Mouse (Mus musculus): ENCODE data around the gene Wnt3. TPM values are rescaled to one million over a fixed set of nuclear protein-coding genes. Genes with fewer than 3 reads are reported as not detected.

The Wnt3 gene
- polyA plus RNA-seq, 1 experiment from 2014 or later = 8.0 TPM

DNA sequence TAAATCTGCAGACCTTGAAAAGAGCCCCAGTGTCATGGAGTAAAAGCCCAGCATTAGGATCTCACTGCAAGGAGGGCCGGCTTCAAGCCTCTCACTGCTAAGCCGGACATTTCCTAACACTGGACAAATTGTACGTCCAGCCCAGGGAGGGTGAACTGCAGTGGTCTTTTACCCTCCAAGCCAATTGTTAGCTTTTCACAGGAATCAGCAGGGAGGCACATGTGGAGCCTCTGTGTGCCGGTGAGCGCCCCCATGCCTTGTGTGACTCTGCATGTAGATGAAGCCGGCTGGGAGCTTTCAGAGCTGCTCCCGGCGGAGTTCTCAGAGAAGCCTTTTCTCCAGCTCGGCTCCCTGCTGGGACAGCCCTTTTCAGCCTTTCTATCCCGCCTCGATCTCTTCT lies 66.9 kb downstream of the Wnt3 start:
- ATAC-seq (ENCODE audit: insufficient read depth, low FRiP score, low TSS enrichment) = peak; percentile 81
- 2% methylated on average over 11 of the region's 11 CpGs for WGBS
- Histone ChIP-seq H3K4me2 (ENCODE audit: low read depth) (peak overlapping the region; percentile 12), H3K4me3 (ENCODE audit: low read depth, low read length) (no peak overlapping the region; the same call in 1 of the 2 replicates), H3K4me1 (ENCODE audit: control insufficient read depth, insufficient read depth, low read length) (peaks cover 15% of the 10 kb centered on the region), H3K9ac (ENCODE audit: low read length) (no peak overlapping the region; the same call in 1 of the 2 replicates), H3K36me3 (ENCODE audit: control insufficient read depth, insufficient read depth, low read length) (no peaks in the 10 kb centered on the region), H3K27ac (ENCODE audit: low read depth, low read length) (peak overlapping the region; percentile 71), H3K27me3 (ENCODE audit: control insufficient read depth, insufficient read depth, low read length) (no peaks in the 10 kb centered on the region), H3K9me3 (ENCODE audit: control insufficient read depth, low read length) (no peaks in the 10 kb centered on the region)
- DNase-seq (ENCODE audit: low spot score) = peak; percentile 86

DNA sequence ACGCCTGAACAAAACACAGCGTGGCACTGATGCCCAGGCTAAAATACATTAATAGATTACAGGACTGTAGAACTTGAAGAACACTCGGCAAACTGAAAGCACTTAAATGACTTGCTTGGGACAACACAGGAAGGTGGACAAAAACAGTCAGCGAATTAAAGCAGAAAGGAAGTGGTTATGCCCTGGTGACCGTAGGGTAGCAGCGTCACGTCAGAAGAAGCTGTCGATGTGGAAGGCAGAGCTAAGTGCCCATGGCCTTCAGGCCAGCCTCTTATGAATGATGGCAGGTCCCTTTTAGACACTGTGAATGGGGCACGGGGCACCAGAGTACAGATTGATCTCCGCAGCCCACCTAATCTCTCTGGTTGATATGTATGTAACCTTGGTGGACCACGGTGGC lies 74.3 kb downstream of the Wnt3 start:
- peaks cover 6% of the 10 kb centered on the region; the same call in 1 of the 2 replicates for H3K4me1 ChIP-seq (ENCODE audit: control insufficient read depth, insufficient read depth, low read length)
- H3K4me2 ChIP-seq (ENCODE audit: low read depth) = no peak overlapping the region
- no peaks in the 10 kb centered on the region for H3K27me3 ChIP-seq (ENCODE audit: control insufficient read depth, insufficient read depth, low read length)
- H3K9ac ChIP-seq (ENCODE audit: low read length) = no peak overlapping the region
- no peaks in the 10 kb centered on the region for H3K9me3 ChIP-seq (ENCODE audit: control insufficient read depth, low read length)
- H3K4me3 ChIP-seq (ENCODE audit: low read depth, low read length) = no peak overlapping the region
- no peak for ATAC-seq (ENCODE audit: insufficient read depth, low FRiP score, low TSS enrichment)
- no peak for DNase-seq (ENCODE audit: low spot score)
- no peak overlapping the region for H3K27ac ChIP-seq (ENCODE audit: low read depth, low read length)
- H3K36me3 ChIP-seq (ENCODE audit: control insufficient read depth, insufficient read depth, low read length) = no peaks in the 10 kb centered on the region
- WGBS = 95% methylated on average over 11 of the region's 11 CpGs

DNA sequence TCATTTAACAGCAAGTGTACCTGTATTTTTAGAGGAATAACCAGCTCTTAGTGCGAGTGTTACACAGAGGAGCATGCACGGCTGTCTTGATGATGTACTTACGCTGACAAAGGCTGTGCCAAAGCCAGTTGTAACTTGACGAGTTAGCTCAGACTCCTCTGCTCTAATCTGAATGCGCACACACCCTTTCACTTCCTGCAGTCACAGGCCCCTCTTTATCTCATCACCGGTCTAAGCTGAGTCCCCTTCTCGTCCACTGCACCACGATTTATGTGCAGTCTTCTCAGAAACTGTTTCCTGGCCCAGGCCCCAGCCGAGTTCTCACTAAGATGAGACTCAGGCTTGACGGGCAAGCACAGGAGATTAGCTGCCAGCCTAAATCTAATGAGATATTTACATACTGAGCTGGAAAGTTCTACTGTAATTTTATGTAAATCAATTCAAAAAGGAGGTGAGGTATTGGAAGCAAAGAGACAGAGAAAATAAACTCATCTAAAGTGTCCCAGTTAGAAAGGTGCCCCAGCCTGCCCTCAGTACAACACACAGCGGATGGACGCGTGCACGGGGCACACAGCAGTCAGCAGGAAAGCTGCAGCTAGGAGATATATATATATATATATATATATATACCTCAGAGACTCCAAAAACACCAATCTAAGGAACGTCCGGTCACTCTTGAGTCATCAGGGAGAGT lies 78.8 kb downstream of the Wnt3 start:
- no peak overlapping the region for H3K4me3 ChIP-seq (ENCODE audit: low read depth, low read length)
- H3K9me3 ChIP-seq (ENCODE audit: control insufficient read depth, low read length) = no peaks in the 10 kb centered on the region
- DNase-seq (ENCODE audit: low spot score) = no peak
- no peak for ATAC-seq (ENCODE audit: insufficient read depth, low FRiP score, low TSS enrichment)
- peaks cover 9% of the 10 kb centered on the region; the same call in 1 of the 2 replicates for H3K4me1 ChIP-seq (ENCODE audit: control insufficient read depth, insufficient read depth, low read length)
- 71% methylated on average over 16 of the region's 16 CpGs for WGBS
- H3K27me3 ChIP-seq (ENCODE audit: control insufficient read depth, insufficient read depth, low read length) = no peaks in the 10 kb centered on the region
- no peak overlapping the region for H3K4me2 ChIP-seq (ENCODE audit: low read depth)
- H3K9ac ChIP-seq (ENCODE audit: low read length) = no peak overlapping the region
- H3K27ac ChIP-seq (ENCODE audit: low read depth, low read length) = 0 out of 2 replicates have a peak overlapping the region, but pooled peaks have one; percentile 17
- no peaks in the 10 kb centered on the region for H3K36me3 ChIP-seq (ENCODE audit: control insufficient read depth, insufficient read depth, low read length)

DNA sequence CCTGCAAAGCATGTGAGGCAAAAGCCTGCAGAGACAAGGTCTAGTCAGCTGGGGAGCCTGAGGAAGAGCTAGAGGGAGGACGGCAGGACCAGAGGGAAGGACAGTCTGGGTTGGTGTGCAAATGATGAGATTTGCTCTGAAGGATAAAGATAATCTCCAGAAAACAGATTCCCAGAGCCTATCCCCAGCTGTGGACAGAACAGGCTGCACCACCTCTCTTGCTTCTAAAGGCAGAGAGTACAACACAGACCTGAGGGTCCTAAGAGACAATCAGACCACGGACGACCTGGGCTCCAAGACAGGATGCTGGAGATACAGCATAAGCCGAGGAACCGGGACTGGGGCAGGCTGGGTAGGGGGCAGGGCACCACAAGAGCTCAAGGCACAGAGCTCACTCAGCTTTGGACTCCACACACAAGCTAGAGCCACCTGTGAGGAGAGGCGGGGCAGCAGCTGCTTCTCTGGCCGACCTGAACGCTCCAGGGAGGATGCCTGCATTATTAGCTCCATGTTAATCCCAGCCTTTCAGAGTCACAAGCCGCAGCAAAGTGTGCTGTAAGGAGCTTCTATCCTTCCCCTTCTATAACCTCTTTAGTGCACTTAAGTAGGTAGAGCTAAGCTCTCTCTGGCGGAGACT lies 79.5 kb downstream of the Wnt3 start:
- no peak overlapping the region for H3K9ac ChIP-seq (ENCODE audit: low read length)
- DNase-seq (ENCODE audit: low spot score) (no peak), ATAC-seq (ENCODE audit: insufficient read depth, low FRiP score, low TSS enrichment) (no peak)
- H3K27me3 ChIP-seq (ENCODE audit: control insufficient read depth, insufficient read depth, low read length) = no peaks in the 10 kb centered on the region
- H3K9me3 ChIP-seq (ENCODE audit: control insufficient read depth, low read length) = no peaks in the 10 kb centered on the region
- no peak overlapping the region for H3K27ac ChIP-seq (ENCODE audit: low read depth, low read length)
- H3K4me2 ChIP-seq (ENCODE audit: low read depth) = no peak overlapping the region
- 43% methylated on average over 10 of the region's 10 CpGs for WGBS
- no peak overlapping the region for H3K4me3 ChIP-seq (ENCODE audit: low read depth, low read length)
- H3K4me1 ChIP-seq (ENCODE audit: control insufficient read depth, insufficient read depth, low read length) = peaks cover 9% of the 10 kb centered on the region; the same call in 1 of the 2 replicates
- no peaks in the 10 kb centered on the region for H3K36me3 ChIP-seq (ENCODE audit: control insufficient read depth, insufficient read depth, low read length)

DNA sequence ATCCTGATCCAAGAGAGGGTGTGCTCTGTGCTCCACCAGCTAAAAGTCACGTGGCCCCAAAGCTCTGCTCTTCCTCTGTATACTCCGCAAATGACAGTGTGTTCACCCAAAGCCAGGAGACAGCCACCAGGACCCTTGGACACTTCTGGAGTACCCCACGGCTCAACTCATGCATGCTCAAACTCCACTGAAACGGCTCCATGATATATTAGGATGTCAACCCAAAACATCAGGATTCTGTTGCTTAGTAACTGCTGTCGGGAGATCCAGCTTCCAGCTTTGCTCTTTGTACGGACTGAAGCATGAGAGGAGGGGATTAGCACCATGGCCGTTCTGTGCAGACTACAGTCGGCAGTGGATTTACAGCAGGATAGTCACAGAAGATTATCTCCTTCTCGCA lies 80.3 kb downstream of the Wnt3 start:
- Histone ChIP-seq H3K4me1 (ENCODE audit: control insufficient read depth, insufficient read depth, low read length) (peaks cover 9% of the 10 kb centered on the region; the same call in 1 of the 2 replicates), H3K36me3 (ENCODE audit: control insufficient read depth, insufficient read depth, low read length) (no peaks in the 10 kb centered on the region), H3K27me3 (ENCODE audit: control insufficient read depth, insufficient read depth, low read length) (no peaks in the 10 kb centered on the region), H3K9ac (ENCODE audit: low read length) (no peak overlapping the region), H3K4me2 (ENCODE audit: low read depth) (no peak overlapping the region), H3K27ac (ENCODE audit: low read depth, low read length) (no peak overlapping the region), H3K9me3 (ENCODE audit: control insufficient read depth, low read length) (no peaks in the 10 kb centered on the region), H3K4me3 (ENCODE audit: low read depth, low read length) (no peak overlapping the region)
- 46% methylated on average over 9 of the region's 9 CpGs for WGBS
- DNase-seq (ENCODE audit: low spot score) (peak; percentile 15), ATAC-seq (ENCODE audit: insufficient read depth, low FRiP score, low TSS enrichment) (no peak)

DNA sequence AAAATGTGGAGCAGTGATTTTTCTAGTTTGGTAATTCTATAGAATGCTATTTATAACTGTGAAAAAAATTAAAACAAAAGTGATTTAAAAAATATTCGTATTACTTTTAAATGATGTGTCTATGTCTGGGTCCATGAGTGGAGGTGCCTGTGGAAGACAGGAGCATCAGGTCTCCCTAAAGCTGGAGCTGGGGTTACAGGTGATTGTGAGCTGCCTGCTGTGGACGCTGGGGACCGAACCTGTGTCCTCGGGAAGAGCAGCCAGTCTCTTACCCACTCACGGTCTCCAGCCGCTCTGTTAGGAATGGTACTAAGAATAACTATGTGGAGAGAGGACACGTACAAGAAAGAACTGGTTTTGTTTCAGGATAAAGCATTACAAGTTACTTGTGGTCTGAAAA lies 82.7 kb downstream of the Wnt3 start:
- Histone ChIP-seq H3K27me3 (ENCODE audit: control insufficient read depth, insufficient read depth, low read length) (no peaks in the 10 kb centered on the region), H3K4me3 (ENCODE audit: low read depth, low read length) (no peak overlapping the region), H3K4me1 (ENCODE audit: control insufficient read depth, insufficient read depth, low read length) (peaks cover 9% of the 10 kb centered on the region; the same call in 1 of the 2 replicates), H3K9ac (ENCODE audit: low read length) (no peak overlapping the region), H3K9me3 (ENCODE audit: control insufficient read depth, low read length) (no peaks in the 10 kb centered on the region), H3K36me3 (ENCODE audit: control insufficient read depth, insufficient read depth, low read length) (no peaks in the 10 kb centered on the region), H3K27ac (ENCODE audit: low read depth, low read length) (no peak overlapping the region), H3K4me2 (ENCODE audit: low read depth) (no peak overlapping the region)
- WGBS = 92% methylated on average over 7 of the region's 7 CpGs
- ATAC-seq (ENCODE audit: insufficient read depth, low FRiP score, low TSS enrichment) (no peak), DNase-seq (ENCODE audit: low spot score) (no peak)

DNA sequence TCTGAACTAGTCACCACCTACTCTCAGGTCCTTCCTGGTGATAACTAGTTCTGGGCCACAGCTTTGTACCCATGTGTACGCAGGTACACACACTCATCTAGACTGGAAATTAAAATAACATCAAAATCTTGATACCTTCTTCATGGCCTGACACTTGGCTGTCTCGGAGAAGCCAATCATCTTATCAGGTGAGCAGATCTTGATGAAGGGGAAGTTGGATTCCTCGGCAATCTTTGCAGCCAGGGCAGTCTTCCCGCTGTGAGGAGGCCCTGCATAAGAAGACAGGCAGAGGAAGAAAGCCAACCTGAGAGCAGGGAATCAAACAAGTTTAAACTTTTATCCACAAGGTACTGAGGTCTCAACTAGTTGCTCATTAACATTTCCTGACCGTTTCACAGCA lies 84.8 kb downstream of the Wnt3 start:
- 74% methylated on average over 5 of the region's 5 CpGs for WGBS
- Histone ChIP-seq H3K4me3 (ENCODE audit: low read depth, low read length) (no peak overlapping the region), H3K9me3 (ENCODE audit: control insufficient read depth, low read length) (no peaks in the 10 kb centered on the region), H3K27me3 (ENCODE audit: control insufficient read depth, insufficient read depth, low read length) (no peaks in the 10 kb centered on the region), H3K4me2 (ENCODE audit: low read depth) (no peak overlapping the region), H3K36me3 (ENCODE audit: control insufficient read depth, insufficient read depth, low read length) (no peaks in the 10 kb centered on the region), H3K4me1 (ENCODE audit: control insufficient read depth, insufficient read depth, low read length) (no peaks in the 10 kb centered on the region; the same call in 1 of the 2 replicates), H3K9ac (ENCODE audit: low read length) (no peak overlapping the region), H3K27ac (ENCODE audit: low read depth, low read length) (no peak overlapping the region)
- ATAC-seq (ENCODE audit: insufficient read depth, low FRiP score, low TSS enrichment) (no peak), DNase-seq (ENCODE audit: low spot score) (no peak)

DNA sequence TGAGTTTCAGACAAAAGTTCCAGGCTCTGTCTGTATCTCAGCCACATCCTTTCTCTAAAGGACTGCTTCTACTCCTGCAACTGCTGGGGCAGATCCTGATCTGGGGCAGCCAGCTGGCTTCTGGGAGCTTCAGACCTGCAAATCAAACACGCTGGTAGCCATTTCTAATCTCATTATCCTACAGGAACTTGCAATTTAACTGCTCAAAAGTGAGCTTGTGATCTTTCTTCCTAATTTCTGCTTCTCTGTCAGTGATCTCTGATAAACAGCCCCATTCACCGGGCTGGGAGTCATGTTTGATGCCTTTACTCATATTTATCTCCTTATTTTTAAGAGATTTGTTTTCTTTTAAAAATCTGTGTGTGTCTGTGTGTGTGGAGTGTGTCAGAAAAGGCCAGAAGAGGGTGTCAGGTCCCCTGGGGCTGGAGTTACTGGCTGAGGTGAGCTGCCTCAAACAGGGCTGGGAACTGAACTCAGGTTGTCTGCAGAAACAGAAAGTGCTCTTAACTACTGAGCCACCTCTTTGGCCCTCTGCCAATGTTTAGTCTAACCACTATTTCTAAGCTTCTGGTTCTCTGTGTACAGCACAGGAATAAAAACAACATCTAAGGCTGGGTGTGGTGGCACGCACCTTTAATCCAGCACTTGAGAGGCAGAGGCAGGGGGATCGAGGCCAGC lies 86.1 kb downstream of the Wnt3 start:
- Histone ChIP-seq H3K36me3 (ENCODE audit: control insufficient read depth, insufficient read depth, low read length) (no peaks in the 10 kb centered on the region), H3K4me3 (ENCODE audit: low read depth, low read length) (no peak overlapping the region), H3K27me3 (ENCODE audit: control insufficient read depth, insufficient read depth, low read length) (no peaks in the 10 kb centered on the region), H3K4me2 (ENCODE audit: low read depth) (no peak overlapping the region), H3K9me3 (ENCODE audit: control insufficient read depth, low read length) (no peaks in the 10 kb centered on the region), H3K9ac (ENCODE audit: low read length) (no peak overlapping the region), H3K4me1 (ENCODE audit: control insufficient read depth, insufficient read depth, low read length) (no peaks in the 10 kb centered on the region), H3K27ac (ENCODE audit: low read depth, low read length) (no peak overlapping the region)
- ATAC-seq (ENCODE audit: insufficient read depth, low FRiP score, low TSS enrichment) (no peak), DNase-seq (ENCODE audit: low spot score) (no peak)
- 84% methylated on average over 4 of the region's 4 CpGs for WGBS
